Mouse (Mus musculus) heart, adult 9 months (tissue): ENCODE measurements at regions not wholly inside any gene's neighbourhood (a gene's known extent, or its start where the extent isn't known, plus 50 kb on each side); places are given as distances from the start of the nearest gene placed in this dataset.

Experiments
- DNase-seq, 2 experiments: peaks; one replicate each; pipeline ENCODE4 v3.0.0; 2022; ENCODE audit warnings: low spot score in 2 of 2

DNA sequence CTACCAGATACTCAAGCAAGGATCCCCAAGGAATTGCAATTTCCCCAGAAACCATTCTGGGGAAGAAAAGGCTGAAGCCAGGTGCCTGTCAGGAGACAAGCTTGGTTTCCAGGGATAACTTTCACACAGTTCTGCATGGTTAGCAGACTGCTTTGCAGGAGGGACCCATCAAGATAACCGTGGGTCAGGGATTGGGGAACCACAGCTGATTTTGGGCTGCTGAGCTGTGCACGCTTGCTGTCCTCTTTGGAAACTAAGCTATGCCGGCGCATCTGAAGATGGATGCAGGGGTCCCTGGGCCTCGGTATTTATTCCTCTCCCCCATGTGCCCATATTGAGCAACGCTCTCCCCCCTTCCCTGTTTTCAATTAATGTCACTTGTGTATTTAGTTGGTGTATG is 151.1 kb downstream of the Qrsl1 start:
- no peak for DNase-seq

DNA sequence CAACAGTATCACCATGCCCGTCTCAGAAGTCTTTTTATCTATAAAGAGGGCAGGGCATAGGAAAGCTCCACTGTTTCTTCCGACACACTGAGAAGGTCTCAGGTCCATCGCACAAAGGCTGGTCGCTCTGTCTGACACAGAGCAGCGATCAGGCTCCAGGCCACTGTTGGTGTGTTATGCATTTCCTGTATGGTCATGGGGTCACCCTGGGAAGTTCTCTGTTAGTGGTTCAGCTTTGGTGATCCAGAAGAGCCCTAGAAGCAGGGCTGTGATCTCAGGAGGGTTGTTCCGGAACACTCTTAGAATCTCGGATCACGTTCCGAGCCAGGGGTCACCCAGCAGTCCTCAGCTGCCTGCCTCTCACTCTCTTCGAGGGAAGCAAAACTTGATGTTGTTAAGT is 150.7 kb downstream of the Qrsl1 start:
- DNase-seq = peak in 1 of 2 experiments; percentile 11

DNA sequence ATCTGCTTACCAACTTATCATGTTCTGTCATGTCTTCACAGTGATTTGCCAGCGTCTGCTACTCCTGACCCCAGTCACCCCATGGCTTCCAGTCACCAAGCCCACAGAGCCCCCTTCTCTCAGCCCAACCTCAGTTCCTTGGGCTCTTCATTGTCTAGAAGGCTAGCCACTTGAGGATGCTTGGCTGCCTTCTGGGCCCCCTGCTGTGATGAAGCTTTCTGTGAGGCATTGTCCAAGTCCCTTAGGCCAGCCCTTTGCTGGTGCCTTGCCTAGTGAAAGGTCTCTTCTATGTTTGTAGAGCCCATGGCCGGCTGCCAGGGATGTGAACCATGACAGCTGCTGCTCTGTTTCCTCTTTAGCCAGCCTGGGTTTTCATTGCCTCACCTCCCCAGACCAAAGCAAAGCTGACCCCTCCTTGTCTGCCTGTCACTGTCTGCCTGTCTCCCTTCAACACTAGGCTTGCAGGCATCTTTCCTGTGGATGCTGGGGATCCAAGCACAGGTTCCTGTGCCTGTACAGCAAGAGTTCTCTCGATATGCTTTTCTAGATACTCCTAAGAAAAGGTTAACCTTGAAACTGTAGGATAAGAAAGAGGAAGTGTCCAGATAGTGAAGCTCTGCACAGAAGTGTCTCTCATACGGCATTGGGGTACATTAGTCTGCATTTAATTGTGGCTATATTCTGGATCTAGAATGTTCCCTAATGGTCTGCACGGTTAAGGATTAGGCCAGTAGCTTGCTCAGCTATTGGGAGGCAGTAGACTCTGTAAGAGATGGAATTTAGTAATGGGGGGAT is 149.5 kb downstream of the Qrsl1 start:
- DNase-seq = peak; percentile 30 to 44

DNA sequence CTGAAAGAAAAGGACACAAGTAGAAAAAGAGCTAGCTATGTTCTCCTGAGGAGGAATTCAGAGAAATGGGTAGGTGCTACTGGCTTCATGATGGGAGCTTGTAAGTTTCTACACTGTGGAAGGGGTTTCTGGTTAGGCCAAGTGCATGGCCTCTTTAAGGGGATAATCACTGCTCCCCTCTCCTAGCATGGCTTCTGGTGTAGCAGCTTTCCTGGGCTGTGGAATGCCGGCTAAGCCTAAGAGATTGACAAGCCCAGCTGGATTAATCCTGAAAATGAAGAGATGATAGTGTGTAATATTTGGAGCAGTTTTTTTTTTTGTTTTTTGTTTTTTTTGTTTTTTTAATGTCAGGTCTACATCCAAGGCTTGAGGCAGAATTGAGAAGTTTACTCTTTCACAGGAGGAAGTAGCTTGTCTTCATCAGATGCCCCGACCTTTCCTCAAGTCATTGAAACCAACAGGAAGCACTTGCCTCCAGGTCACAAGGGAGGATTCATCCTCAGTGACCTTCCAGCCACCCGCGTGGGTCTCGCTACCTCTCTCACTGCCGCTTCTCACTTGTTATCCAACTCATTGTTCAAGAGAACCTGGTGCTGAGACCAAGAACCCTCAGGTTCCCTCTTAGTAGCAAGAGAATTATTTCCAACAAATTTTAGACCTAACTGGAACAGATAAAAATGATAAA is 144.5 kb downstream of the Qrsl1 start:
- no peak for DNase-seq

DNA sequence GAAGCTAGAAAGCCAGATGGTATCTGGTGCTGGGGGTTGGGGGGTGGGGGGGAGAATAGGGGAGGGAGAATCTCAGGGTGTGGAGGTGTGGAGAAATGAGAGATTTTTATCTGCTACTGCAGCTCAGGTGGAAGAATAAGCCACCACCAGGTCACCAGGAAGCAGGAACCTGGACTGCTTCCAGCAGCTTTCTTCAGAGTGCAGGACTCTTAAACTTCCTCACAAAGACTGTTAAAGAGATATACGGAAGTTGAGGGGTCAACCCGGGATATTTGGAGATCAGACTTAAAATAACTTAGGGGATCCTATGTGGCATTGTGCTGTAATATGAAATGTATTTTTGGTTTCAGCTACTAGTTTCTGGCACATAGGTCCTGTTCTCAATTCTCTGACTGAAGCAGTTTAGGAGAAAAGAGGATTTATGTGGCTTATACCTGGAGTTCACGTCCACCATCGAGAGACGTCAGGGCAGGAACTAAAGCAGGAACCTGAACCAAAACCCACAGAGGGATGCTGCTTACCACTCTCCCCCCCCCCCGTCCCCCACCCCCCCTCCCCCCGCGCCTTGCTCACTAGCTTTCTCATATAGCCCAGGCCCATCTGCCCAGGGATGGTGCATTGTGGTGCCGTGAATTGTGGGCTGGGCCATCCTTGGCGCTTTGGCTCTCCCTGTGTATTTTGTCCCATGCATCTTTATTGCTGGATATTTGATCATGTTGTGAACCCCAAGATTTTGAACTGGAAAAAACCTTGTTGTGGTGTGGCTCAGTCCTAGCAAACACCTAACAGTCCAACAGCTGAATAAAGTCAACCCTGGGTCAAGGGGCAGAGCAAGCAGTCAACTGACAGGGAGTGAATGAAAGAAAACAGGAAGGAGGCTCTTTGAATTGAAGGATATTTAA is 143.2 kb downstream of the Qrsl1 start:
- peak in 1 of 2 experiments; percentile 6 for DNase-seq

DNA sequence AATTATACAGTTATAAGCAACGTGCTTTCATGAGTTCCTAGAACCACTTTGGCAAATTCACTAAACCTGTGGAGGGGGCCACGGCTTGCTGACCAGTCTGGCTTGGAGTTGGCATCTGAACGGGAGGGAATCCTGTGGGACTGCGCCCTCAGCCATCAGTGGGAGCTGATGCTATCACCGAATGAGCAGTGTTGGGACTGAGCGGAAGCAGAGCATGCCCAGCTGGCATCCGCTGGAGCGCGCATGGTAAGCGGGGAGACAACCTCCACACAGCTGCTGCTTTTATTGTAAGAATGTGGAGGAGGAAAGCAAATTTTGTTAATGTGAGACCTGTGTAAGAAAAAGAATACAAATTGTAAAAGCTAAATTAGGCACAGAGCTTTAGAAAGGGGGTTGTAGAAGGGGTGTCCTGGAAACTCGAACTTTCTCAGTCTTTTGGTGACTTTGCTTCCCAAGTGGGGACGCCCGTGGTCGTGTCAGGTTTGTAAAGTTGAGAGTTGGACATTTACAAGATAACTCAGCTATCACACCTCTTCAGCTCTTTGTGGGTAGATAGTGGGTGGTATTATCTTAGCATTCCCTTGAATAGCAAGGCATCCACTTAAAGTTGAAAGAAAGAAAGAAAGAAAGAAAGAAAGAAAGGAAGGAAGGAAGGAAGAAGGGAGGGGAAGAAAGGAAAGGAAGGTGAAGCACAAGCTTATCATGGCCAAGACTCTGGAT is 142.2 kb downstream of the Qrsl1 start:
- no peak for DNase-seq

DNA sequence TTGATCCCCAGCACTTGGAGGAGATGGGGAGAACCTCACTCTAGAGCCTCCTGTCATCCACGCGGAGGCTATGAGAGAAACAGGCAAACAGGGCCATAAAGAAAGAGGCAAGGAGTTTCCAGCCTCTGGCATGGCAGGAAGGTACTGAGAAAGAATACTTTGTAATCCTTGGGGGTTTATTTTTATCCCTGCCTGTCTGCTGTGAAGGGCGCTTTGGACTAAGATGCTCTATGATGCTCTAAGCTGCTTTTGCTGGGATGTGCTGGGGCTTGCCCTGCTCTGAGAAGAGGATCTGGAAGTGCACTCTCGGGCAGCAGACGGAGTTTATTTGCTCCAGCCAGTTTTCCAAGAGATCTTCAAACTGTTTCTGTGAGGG is 141.7 kb downstream of the Qrsl1 start:
- DNase-seq = no peak

DNA sequence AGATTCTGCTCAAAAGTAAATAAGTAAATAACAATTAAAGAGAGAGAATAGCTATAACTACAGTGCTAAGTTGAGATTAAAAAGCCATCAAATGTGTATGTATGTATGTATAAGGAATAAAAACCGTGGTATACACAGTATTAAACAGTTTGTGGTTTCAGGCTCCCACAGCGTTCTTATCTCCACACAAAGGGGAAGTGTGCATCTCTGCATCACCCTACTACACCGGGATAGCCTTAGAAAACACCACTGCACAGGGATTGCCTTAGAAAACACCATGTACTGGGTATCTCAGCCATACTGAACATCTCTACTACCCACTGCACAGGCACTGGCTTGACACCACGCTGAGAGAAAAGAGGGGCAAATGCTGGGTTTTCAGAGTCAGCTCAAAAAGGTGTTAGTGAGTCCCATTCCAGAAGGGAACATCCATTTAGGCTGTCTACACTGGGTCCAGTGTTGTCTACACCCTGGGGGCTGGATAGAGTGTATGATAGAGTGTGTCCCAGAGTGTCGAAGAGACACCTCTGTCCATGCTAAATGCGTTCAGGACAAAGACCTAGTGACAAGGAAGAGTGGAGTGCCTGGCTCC is 139.5 kb downstream of the Qrsl1 start:
- no peak for DNase-seq

DNA sequence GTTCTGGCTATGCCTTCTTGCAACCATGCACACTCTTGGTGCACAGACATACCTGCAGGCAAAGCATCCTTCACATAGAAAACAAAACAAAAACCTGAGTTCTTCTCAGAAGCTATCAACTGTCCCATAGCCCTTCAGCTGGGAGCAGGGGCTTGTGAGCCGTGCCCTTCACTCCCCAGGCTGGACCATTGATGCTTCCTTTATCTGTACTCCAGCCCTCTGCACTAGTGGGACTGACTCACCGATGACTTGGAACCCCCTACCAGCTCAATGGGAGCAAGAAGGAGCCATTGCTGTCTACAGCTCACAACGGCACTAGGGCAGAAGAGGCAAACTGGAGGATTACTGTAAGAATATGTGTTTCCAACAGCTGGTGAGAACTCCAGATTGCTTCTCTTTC is 137.0 kb downstream of the Qrsl1 start:
- no peak for DNase-seq

DNA sequence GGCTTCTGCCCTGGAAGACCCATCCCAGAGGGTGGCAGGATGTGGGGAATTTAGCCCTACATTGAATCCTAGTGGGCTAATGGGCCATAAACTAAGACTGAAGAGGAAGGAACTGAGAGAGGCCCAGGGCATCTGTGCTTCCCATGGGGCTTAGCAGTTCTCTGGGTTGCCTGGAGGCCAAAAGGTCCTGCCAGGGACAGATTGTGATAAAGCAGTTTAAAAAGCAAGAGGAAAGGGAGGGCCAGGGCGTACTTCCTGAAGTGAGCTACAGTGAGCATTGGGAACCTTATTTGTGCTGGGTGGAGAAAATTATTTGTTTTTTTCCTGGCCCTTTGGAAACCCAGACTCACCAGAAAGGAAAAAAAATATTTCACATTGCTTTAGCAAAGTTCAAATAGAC is 136.3 kb downstream of the Qrsl1 start:
- DNase-seq = peak; percentile 27 to 38

DNA sequence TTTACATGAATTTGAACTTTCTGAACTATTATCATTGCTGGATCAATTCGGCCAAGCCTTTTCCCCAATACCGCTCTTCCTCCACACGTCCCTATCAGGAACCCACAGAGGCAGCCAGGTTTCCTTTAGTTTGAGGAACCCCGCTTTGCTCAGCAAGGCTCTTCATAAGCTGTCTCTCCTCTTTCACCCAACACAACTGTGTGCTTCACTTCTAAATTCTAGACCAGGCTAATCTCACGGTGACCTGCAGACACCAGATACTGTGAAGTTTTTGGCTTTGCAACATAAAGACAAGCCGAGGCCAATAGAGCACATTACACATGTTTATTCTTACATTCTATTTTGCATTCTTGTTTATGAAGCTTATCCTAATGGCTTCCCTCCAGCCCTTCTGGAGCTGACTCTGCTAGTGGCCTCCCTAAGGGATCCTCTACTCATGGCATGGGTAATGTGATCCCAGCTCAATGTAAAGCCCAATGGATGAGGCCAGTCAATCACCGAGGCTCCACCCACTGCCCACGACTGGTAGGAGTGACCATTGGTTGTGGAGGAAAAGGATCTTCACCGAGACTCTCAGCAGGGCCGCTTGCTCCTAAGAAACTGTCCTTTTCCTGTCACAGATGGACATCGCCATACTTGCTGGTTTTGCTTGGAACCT is 135.6 kb downstream of the Qrsl1 start:
- no peak for DNase-seq

DNA sequence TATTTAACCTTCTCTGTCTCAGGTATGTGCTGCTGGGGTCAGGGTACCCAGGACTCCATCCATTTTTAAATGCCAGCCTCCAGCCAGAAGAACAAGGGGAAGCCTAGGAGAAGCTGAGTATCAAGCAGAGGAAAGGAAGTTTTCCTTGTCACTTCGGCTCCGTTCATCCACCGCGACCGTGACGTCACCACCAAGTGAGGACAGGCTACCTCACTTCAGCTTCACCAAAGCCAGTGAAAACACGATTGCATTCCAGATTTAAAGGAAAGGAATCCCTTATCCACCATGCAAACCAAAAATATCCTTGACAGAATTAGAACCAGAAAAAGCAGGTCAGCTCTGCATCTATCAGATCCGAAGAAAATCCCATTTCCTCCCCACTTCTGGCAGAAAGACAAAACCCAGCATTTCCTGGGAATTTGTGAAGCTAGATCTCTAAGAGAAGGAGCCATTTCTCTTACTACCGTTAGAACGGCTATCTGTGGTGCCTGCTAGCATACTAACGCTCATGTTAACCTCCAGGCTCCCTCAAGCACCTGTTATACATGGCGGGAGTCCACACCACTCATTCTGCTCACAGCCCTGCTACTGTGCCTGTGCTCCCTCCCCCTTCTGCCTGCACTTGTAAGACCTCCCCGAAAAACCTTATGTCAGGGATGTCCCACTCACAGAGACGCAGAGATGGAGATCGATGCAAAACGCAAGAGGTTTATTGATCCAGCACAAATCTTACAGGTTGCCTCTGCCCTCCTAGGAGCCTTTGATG is 133.4 kb downstream of the Qrsl1 start:
- no peak for DNase-seq

DNA sequence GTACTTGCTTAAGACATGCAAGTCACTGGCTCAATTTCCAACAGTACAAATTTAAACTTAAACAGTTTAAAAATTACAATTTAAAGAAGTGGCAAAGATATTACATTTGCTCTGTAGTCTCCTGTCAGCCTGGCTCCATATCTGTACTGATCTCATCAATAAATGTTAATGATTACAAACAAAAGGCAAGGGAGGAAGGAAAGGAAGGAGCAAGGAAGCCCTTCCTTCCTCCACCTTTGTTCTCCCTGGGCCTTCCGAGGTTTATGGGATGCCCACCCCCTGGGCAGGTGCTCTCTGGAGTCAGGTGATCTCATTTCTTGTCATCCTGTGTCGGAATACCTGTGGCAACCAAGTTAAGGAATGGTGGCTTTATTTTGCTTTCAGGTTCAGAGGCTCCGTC is 132.5 kb downstream of the Qrsl1 start:
- no peak for DNase-seq

DNA sequence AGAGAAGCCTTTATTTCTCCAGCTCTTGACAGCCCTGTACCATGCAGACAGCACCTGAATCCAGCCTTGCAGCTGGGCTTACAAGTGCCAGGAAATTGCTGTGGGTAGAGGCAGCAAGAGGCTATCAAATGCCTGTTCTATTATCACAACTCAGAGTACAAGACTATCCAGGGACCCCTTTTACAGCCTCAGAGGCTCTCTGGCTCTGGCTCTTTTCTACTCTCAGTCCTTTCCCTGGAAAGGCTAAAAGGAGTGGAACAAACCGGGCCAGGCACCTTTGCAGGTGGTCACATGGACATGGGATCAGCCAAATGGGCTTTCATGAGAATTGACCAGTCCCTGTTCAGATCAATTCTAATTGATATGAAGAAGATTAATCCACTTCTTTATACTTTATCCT is 125.7 kb downstream of the Qrsl1 start:
- no peak for DNase-seq

DNA sequence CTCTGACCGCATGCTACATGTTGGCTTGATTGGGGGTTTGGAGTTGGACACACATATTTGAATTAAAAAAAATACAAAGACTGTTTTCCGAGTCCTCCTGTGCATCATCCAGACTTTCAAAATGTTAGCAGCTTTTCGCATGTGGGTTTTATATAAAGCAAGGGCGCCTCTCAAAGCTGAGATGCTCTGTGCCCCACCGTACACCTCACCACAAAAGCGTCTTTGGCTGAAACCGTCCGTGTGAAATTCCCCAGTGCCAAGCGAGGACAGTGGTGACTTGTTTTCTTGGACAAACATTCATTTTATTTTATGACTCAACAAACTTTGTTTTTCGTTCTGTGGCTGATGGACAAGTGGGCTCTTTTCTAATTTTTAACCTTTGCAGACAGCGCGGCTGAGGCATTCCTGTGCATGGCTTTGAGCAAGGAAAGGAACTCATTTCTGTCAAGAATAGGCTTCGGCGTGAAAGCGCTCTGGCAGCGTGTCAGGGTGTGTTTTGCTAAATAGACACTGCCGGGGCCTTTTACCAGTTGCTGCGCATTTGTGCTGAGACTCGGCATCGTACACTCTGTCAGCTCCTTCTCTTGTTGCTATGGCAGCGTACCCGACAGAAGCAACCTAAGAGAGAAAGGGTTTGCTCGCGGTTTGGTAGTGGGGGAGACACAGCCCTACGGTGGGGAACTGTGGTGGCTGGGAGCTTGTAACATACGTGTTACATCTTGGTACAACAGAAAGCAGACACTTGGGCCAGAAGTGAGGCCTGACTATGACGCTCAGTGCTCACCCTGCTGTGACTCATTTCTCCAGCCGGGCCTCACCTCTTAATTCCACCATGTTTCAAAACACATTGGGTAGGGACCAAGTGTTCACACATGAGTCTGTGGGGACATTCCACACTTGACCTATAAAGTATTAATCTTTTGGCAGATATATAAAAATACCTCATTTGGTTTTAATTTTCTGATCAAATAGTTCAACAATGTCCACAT is 123.6 kb downstream of the Qrsl1 start:
- no peak for DNase-seq

DNA sequence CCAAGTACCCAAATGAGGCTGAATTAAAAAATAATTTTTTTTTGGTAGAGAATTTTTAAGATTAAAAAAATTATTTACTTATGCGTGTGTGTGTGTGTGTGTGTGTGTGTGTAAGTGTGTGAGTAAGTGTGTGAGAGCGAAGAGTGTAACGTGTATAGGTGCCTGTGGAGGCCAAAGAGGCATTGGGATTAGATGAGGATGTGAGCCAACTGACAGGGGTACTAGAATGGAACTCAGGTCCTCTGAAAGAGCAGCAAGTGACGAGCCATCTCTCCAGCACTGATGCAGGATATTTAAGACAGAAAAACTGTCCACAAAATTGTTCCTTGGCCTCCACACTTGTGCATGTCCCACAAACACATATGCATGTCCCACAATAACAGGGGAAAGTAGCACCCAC is 121.0 kb downstream of the Qrsl1 start:
- no peak for DNase-seq

DNA sequence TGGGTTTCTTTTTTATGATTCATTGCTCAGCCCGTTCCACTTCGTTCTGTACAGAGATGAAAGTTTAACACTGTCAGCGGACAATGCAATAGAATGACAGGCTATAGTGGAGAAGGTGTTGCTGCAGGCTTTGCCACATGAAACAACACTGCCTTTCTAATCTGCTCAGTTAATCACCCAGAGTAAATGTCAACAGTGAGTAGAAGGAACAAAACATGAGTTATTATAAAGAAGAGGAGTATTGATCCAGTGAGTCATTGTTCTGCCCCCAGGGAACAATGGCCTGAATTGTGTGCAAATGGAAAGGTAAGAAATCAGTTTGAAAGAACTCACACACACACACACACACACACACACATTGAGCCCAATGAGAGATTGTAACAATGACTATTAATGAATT is 118.2 kb downstream of the Qrsl1 start:
- DNase-seq = no peak

DNA sequence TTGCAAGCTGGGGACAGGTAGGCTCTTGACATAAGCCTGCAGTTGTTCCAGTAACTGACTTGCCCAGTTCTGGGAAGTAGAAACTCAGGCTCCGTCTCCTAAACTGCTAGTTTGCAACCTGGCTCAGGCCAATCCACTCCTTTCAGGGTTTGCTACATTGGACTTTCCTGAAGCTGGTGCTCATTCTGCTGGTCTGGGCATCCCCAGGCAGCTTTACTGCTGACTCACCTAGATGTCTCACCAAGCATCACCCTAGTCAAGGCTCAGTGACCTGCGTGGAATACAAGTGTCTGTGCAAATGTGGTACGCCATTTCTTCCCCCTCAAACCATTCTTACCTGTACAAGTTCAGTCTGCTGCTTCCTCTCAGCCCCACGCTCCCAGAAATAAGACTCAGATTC is 110.8 kb downstream of the Qrsl1 start:
- no peak for DNase-seq

DNA sequence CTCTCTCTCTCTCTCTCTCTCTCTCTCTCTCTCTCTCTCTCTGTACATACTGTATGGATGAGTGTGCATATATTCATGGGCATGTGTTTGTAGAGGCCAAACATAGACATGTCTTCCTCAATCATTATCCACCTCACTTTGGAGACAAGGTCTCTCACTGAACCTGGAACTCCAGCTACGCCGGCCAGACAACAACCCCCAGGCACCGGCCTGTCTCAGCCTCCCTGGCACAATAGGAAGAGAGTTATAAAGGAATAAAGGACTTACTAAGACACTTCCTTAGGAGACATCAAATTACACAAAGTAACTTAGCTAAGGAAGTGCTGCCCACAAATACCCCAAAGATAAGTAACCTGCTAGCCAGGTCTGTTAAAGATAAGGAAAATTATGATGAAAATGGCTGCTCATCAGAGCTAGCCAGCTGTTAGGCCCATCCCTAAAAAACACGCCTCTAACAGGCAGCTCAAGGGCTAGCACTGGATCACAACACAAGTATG is 110.0 kb downstream of the Qrsl1 start:
- no peak for DNase-seq
